Mouse (Mus musculus): Measurements from ENCODE around the gene Mcts2. TPM values are rescaled to one million over a fixed set of nuclear protein-coding genes. Genes with fewer than 3 reads are reported as not detected.
A peak's percentile ranks its signal among the peaks of the same experiment; 100 is the strongest.

Mcts2 gene
- polyA plus RNA-seq, 1 experiment from 2014 or later, result 25.6 TPM

DNA sequence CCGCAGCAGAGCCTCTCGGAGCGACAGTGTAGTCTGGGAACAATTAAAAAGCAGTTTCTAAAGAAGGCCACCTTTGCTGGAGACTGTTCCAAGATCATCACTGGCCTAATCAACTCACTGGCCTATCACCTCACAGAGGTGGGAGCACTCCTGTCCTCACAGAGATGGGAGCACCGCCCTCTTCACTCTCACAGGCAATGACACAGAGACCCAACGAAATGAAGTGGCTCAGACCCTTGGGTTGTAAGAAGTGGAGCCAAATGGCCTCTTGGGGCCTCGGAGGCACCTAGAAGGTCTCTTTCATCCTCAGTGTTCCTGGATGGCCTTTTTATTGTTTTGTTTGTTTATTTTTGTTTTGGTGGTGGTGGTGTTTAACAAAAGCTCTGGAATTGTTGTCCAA lies 39.4 kb downstream of the Mcts2 start:
- Histone ChIP-seq H3K27ac (replicated peaks in 1 of 2; ENCODE audit: control insufficient read depth in 1 of 2, insufficient read depth in 1 of 2, low read depth in 2 of 2, low read length in 2 of 2) (no peak overlapping the region), H3K4me2 (ENCODE audit: low read length) (no peak overlapping the region), H3K36me3 (ENCODE audit: control insufficient read depth, insufficient read depth, low read length) (no peaks in the 10 kb centered on the region), H3K4me3 (ENCODE audit: control insufficient read depth in 1 of 2, insufficient read depth in 1 of 2, low read depth in 1 of 2, low read length in 2 of 2) (no peak overlapping the region), H3K4me1 (ENCODE audit: control insufficient read depth in 2 of 2, insufficient read depth in 2 of 2, low read length in 2 of 2) (peaks cover 33% of the 10 kb centered on the region in 2 experiments), H3K9me3 (ENCODE audit: control insufficient read depth, low read length) (no peaks in the 10 kb centered on the region), H3K9ac (ENCODE audit: low read length) (no peak overlapping the region), H3K27me3 (ENCODE audit: control insufficient read depth, insufficient read depth, low read length) (peaks cover 6% of the 10 kb centered on the region; the same call in 1 of the 2 replicates)
- ATAC-seq (ENCODE audit: insufficient number of reproducible peaks, insufficient read depth, low FRiP score, low read depth), result no peak
- 78% methylated on average over 6 of the region's 6 CpGs for WGBS

DNA sequence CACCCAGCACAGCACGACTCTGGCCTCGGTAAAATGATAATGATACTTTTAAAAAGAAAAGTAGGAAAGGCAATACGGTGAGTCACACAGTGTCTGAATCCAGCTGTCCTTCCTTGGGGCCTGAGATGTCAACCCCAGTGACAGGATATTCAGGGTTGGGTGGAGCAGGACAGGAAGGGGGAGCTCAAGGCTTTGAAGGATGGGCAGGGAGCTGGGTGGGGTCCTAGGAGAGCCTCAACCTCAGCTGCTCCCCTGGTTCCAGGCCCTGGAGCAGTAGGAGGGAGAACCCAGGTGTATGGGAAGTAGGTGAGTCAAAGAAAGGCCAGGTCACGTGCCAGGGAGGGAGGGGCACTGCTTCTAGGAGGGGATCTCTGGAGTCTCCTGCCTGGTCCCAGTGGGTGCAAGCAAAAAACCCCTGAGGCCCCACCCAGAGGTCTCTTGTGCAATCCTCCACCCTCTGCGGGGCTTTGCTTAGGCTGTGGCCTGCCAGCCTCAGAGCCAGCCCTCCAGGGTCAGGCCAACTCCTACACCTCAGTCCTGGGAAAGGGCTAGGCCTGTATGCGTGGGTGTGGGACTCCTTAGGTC lies 40.0 kb downstream of the Mcts2 start:
- no peak overlapping the region; the same call in 1 of the 2 replicates for H3K9ac ChIP-seq (ENCODE audit: low read length)
- ATAC-seq (ENCODE audit: insufficient number of reproducible peaks, insufficient read depth, low FRiP score, low read depth), result no peak
- H3K4me3 ChIP-seq (ENCODE audit: control insufficient read depth in 1 of 2, insufficient read depth in 1 of 2, low read depth in 1 of 2, low read length in 2 of 2), result no peak overlapping the region

DNA sequence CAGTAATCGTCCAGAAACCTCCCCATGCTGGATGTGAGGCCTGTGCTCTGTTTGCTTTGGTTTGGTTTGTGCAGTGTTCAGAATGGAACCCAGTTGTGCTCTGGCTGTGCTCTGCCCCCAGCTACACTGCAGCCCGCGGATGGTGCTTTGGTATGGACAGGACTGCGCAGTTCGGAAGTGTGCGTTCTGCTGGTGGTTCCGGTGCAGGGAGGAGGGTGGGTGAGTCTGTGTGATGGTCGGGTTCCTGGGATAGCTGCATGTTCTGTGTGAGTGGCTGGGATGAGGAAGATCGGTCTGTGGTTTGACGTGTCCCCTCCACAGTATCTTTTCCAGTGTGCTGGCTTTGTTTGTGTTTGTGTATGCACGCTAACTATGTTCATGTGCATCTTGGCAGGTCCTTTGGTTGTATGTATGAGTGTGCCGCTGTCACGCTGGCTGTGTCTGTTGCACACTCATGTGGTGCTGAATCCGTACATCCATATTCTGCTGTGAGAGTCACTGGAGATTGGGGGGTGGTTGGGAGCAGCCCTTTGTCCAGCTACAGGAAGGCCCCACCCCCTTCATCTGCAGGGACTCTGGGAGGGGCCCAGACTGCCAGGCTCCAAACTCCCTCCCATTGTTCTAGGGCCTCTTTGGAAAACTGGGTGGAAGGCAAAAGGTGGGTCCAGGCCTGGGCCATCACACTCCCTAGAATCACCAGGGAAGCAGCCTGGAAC lies 41.1 kb downstream of the Mcts2 start:
- no peak overlapping the region for H3K4me2 ChIP-seq (ENCODE audit: low read length)
- ATAC-seq (ENCODE audit: insufficient number of reproducible peaks, insufficient read depth, low FRiP score, low read depth), result 0 out of 2 replicates have a peak, but pooled peaks have one; percentile 18
- H3K9me3 ChIP-seq (ENCODE audit: control insufficient read depth, low read length), result no peaks in the 10 kb centered on the region
- peaks cover 6% of the 10 kb centered on the region; the same call in 1 of the 2 replicates for H3K27me3 ChIP-seq (ENCODE audit: control insufficient read depth, insufficient read depth, low read length)
- H3K4me3 ChIP-seq (ENCODE audit: control insufficient read depth in 1 of 2, insufficient read depth in 1 of 2, low read depth in 1 of 2, low read length in 2 of 2), result no peak overlapping the region
- 0 out of 2 replicates have a peak overlapping the region, but pooled peaks have one; percentile 12 for H3K9ac ChIP-seq (ENCODE audit: low read length)
- peaks cover 33 to 35% of the 10 kb centered on the region in 2 experiments for H3K4me1 ChIP-seq (ENCODE audit: control insufficient read depth in 2 of 2, insufficient read depth in 2 of 2, low read length in 2 of 2)
- 77% methylated on average over 14 of the region's 14 CpGs for WGBS
- H3K36me3 ChIP-seq (ENCODE audit: control insufficient read depth, insufficient read depth, low read length), result no peaks in the 10 kb centered on the region
- peak overlapping the region; percentile 55 to 78 for H3K27ac ChIP-seq (replicated peaks in 1 of 2; ENCODE audit: control insufficient read depth in 1 of 2, insufficient read depth in 1 of 2, low read depth in 2 of 2, low read length in 2 of 2)

More for the DNA sequence above, 40.0 kb downstream of the Mcts2 start:
- Histone ChIP-seq H3K4me2 (ENCODE audit: low read length) (no peak overlapping the region), H3K36me3 (ENCODE audit: control insufficient read depth, insufficient read depth, low read length) (no peaks in the 10 kb centered on the region), H3K27ac (replicated peaks in 1 of 2; ENCODE audit: control insufficient read depth in 1 of 2, insufficient read depth in 1 of 2, low read depth in 2 of 2, low read length in 2 of 2) (peak overlapping the region; percentile 10 to 78; a peak in 2 of 4 replicates), H3K27me3 (ENCODE audit: control insufficient read depth, insufficient read depth, low read length) (peaks cover 6% of the 10 kb centered on the region; the same call in 1 of the 2 replicates), H3K9me3 (ENCODE audit: control insufficient read depth, low read length) (no peaks in the 10 kb centered on the region), H3K4me1 (ENCODE audit: control insufficient read depth in 2 of 2, insufficient read depth in 2 of 2, low read length in 2 of 2) (peaks cover 33% of the 10 kb centered on the region in 2 experiments)
- WGBS, result 54% methylated on average over 5 of the region's 6 CpGs

- H3K27me3 ChIP-seq (ENCODE audit: control insufficient read depth, insufficient read depth, low read length), result peaks cover 6% of the 10 kb centered on the region; the same call in 1 of the 2 replicates
- H3K9ac ChIP-seq (ENCODE audit: low read length), result no peak overlapping the region
- no peak for ATAC-seq (ENCODE audit: insufficient number of reproducible peaks, insufficient read depth, low FRiP score, low read depth)
- H3K4me2 ChIP-seq (ENCODE audit: low read length), result no peak overlapping the region
- peak overlapping the region; percentile 55 to 78 for H3K27ac ChIP-seq (replicated peaks in 1 of 2; ENCODE audit: control insufficient read depth in 1 of 2, insufficient read depth in 1 of 2, low read depth in 2 of 2, low read length in 2 of 2)
- no peaks in the 10 kb centered on the region for H3K36me3 ChIP-seq (ENCODE audit: control insufficient read depth, insufficient read depth, low read length)
- H3K9me3 ChIP-seq (ENCODE audit: control insufficient read depth, low read length), result no peaks in the 10 kb centered on the region
- no peak overlapping the region for H3K4me3 ChIP-seq (ENCODE audit: control insufficient read depth in 1 of 2, insufficient read depth in 1 of 2, low read depth in 1 of 2, low read length in 2 of 2)
- H3K4me1 ChIP-seq (ENCODE audit: control insufficient read depth in 2 of 2, insufficient read depth in 2 of 2, low read length in 2 of 2), result peaks cover 32 to 33% of the 10 kb centered on the region in 2 experiments
- 78% methylated on average over 7 of the region's 7 CpGs for WGBS
Observed at GRCm38 (mm10) chr2:152728594-152728993, 41.8 kb downstream of the Mcts2 start.

- H3K9ac ChIP-seq (ENCODE audit: low read length), result 0 out of 2 replicates have a peak overlapping the region, but pooled peaks have one; percentile 31
- peaks cover under 1% of the 10 kb centered on the region; the same call in 1 of the 2 replicates for H3K27me3 ChIP-seq (ENCODE audit: control insufficient read depth, insufficient read depth, low read length)
- no peaks in the 10 kb centered on the region for H3K36me3 ChIP-seq (ENCODE audit: control insufficient read depth, insufficient read depth, low read length)
- no peak for ATAC-seq (ENCODE audit: insufficient number of reproducible peaks, insufficient read depth, low FRiP score, low read depth)
- WGBS, result 36% methylated on average over 8 of the region's 8 CpGs
- H3K9me3 ChIP-seq (ENCODE audit: control insufficient read depth, low read length), result no peaks in the 10 kb centered on the region
- peak overlapping the region; percentile 58 to 78 for H3K27ac ChIP-seq (replicated peaks in 1 of 2; ENCODE audit: control insufficient read depth in 1 of 2, insufficient read depth in 1 of 2, low read depth in 2 of 2, low read length in 2 of 2)
- no peak overlapping the region for H3K4me2 ChIP-seq (ENCODE audit: low read length)
- H3K4me1 ChIP-seq (ENCODE audit: control insufficient read depth in 2 of 2, insufficient read depth in 2 of 2, low read length in 2 of 2), result peaks cover 27 to 28% of the 10 kb centered on the region in 2 experiments
- no peak overlapping the region for H3K4me3 ChIP-seq (ENCODE audit: control insufficient read depth in 1 of 2, insufficient read depth in 1 of 2, low read depth in 1 of 2, low read length in 2 of 2)
Observed at GRCm38 (mm10) chr2:152729013-152729635, 42.3 kb downstream of the Mcts2 start.

GRCm38 (mm10) chr2:152729636-152730020 lies 42.8 kb downstream of the Mcts2 start:
- Histone ChIP-seq H3K4me1 (ENCODE audit: control insufficient read depth in 2 of 2, insufficient read depth in 2 of 2, low read length in 2 of 2) (peaks cover 27 to 31% of the 10 kb centered on the region in 2 experiments), H3K4me3 (ENCODE audit: control insufficient read depth in 1 of 2, insufficient read depth in 1 of 2, low read depth in 1 of 2, low read length in 2 of 2) (no peak overlapping the region), H3K27me3 (ENCODE audit: control insufficient read depth, insufficient read depth, low read length) (no peaks in the 10 kb centered on the region), H3K9ac (ENCODE audit: low read length) (0 out of 2 replicates have a peak overlapping the region, but pooled peaks have one; percentile 31), H3K9me3 (ENCODE audit: control insufficient read depth, low read length) (no peaks in the 10 kb centered on the region), H3K27ac (replicated peaks in 1 of 2; ENCODE audit: control insufficient read depth in 1 of 2, insufficient read depth in 1 of 2, low read depth in 2 of 2, low read length in 2 of 2) (peak overlapping the region; percentile 58 to 78), H3K4me2 (ENCODE audit: low read length) (no peak overlapping the region), H3K36me3 (ENCODE audit: control insufficient read depth, insufficient read depth, low read length) (no peaks in the 10 kb centered on the region)
- WGBS, result 10% methylated on average over 7 of the region's 7 CpGs
- peak; percentile 79 for ATAC-seq (ENCODE audit: insufficient number of reproducible peaks, insufficient read depth, low FRiP score, low read depth)

DNA sequence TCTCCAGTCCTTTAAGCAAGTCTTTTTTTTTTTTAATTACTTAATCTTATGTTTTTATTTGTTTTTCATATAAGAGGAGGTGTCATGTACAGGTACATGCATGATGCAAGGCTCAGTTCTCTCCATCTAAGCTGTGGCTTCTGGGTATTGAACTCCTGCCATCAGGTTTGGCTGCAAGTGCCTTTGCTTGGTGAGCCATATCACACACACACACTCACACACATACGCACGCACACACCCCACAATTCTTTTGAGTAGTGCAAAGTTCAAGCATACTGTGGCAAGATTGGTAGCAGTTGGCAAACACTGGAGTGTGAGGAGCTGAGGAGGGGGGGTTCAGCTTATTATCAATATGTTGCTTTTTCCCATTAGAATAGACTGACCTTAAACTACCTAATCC lies 46.4 kb downstream of the Mcts2 start:
- H3K27ac ChIP-seq (replicated peaks in 1 of 2; ENCODE audit: control insufficient read depth in 1 of 2, insufficient read depth in 1 of 2, low read depth in 2 of 2, low read length in 2 of 2), result no peak overlapping the region
- 95% methylated on average over 2 of the region's 2 CpGs for WGBS
- ATAC-seq (ENCODE audit: insufficient number of reproducible peaks, insufficient read depth, low FRiP score, low read depth), result no peak
- no peaks in the 10 kb centered on the region for H3K36me3 ChIP-seq (ENCODE audit: control insufficient read depth, insufficient read depth, low read length)
- H3K4me1 ChIP-seq (ENCODE audit: control insufficient read depth in 2 of 2, insufficient read depth in 2 of 2, low read length in 2 of 2), result peaks cover 33 to 47% of the 10 kb centered on the region in 2 experiments
- H3K27me3 ChIP-seq (ENCODE audit: control insufficient read depth, insufficient read depth, low read length), result no peaks in the 10 kb centered on the region
- H3K9me3 ChIP-seq (ENCODE audit: control insufficient read depth, low read length), result no peaks in the 10 kb centered on the region
- H3K4me2 ChIP-seq (ENCODE audit: low read length), result no peak overlapping the region
- H3K4me3 ChIP-seq (ENCODE audit: control insufficient read depth in 1 of 2, insufficient read depth in 1 of 2, low read depth in 1 of 2, low read length in 2 of 2), result no peak overlapping the region
- no peak overlapping the region for H3K9ac ChIP-seq (ENCODE audit: low read length)

Data from heart, embryonic 14.5 days (tissue).